31 mouse cellular contexts compared by ENCODE assay signal in genomic region chr5:104244261-104244660, GRCm38 (mm10). TPM values are rescaled to one million over a fixed set of nuclear protein-coding genes. Genes with fewer than 3 reads are reported as not detected.
"Had no signal": no experiment of that assay in that cellular context is flagged by ENCODE, and none has a peak within 500 bp of the region (broad histone marks: within the 10 kb centered on the region; RNA-seq: fewer than 3 reads in every experiment).

No protein-coding gene starts in this region.

- H3K4me2 ChIP-seq: embryonic facial prominence, embryonic 12.5 days; embryonic facial prominence, embryonic 13.5 days; embryonic facial prominence, embryonic 15.5 days; forebrain, embryonic 12.5 days; forebrain, embryonic 13.5 days; forebrain, embryonic 15.5 days had no signal

- DNase-seq: cerebellum, adult 2 months; cerebellum, adult 8-10 months; cerebellum, adult 9-10 months; cerebellum, adult 9-11 months; cerebellum, postnatal 10 days; cerebellum, postnatal 14 days; cerebellum, postnatal 25 days; cerebellum, postnatal 36 days; embryo, embryonic 11 days; forebrain, postnatal 0 days; gastrocnemius, adult 2 months; gastrocnemius, postnatal 10 days; gastrocnemius, postnatal 14 days; gastrocnemius, postnatal 25 days; gastrocnemius, postnatal 36 days; heart, adult 11 months; heart, adult 18-20 months; heart, adult 2 months had no signal

- H3K4me1 ChIP-seq: embryonic facial prominence, embryonic 10.5 days; embryonic facial prominence, embryonic 12.5 days; embryonic facial prominence, embryonic 13.5 days; embryonic facial prominence, embryonic 15.5 days; forebrain, embryonic 10.5 days; forebrain, embryonic 12.5 days; forebrain, embryonic 13.5 days; forebrain, embryonic 15.5 days had no signal

- H3K9ac ChIP-seq: embryonic facial prominence, embryonic 12.5 days; embryonic facial prominence, embryonic 13.5 days; embryonic facial prominence, embryonic 15.5 days; forebrain, embryonic 12.5 days; forebrain, embryonic 13.5 days; forebrain, embryonic 15.5 days; forebrain, postnatal 0 days had no signal

- H3K9me3 ChIP-seq: embryonic facial prominence, embryonic 10.5 days; embryonic facial prominence, embryonic 12.5 days; embryonic facial prominence, embryonic 13.5 days; embryonic facial prominence, embryonic 15.5 days; forebrain, embryonic 10.5 days; forebrain, embryonic 12.5 days; forebrain, embryonic 13.5 days; forebrain, embryonic 15.5 days had no signal

- H3K4me3 ChIP-seq: embryonic facial prominence, embryonic 10.5 days; embryonic facial prominence, embryonic 12.5 days; embryonic facial prominence, embryonic 13.5 days; embryonic facial prominence, embryonic 15.5 days; erythroblast, embryonic 14.5 days; forebrain, embryonic 10.5 days; forebrain, embryonic 12.5 days; forebrain, embryonic 13.5 days; forebrain, embryonic 15.5 days; gastrocnemius, adult 2 months; heart, adult 2 months had no signal

- H3K27me3 ChIP-seq: embryonic facial prominence, embryonic 12.5 days; embryonic facial prominence, embryonic 13.5 days; embryonic facial prominence, embryonic 15.5 days; forebrain, embryonic 12.5 days; forebrain, embryonic 13.5 days; forebrain, embryonic 15.5 days had no signal

- ATAC-seq: forebrain, embryonic 13.5 days; forebrain, embryonic 14.5 days; forebrain, embryonic 15.5 days; forebrain, embryonic 16.5 days; forebrain, postnatal 0 days had no signal

- H3K36me3 ChIP-seq: embryonic facial prominence, embryonic 10.5 days; embryonic facial prominence, embryonic 12.5 days; embryonic facial prominence, embryonic 13.5 days; embryonic facial prominence, embryonic 15.5 days; forebrain, embryonic 10.5 days; forebrain, embryonic 12.5 days; forebrain, embryonic 15.5 days had no signal

- H3K27ac ChIP-seq: embryonic facial prominence, embryonic 10.5 days; embryonic facial prominence, embryonic 12.5 days; embryonic facial prominence, embryonic 13.5 days; embryonic facial prominence, embryonic 15.5 days; forebrain, embryonic 10.5 days; forebrain, embryonic 12.5 days; forebrain, embryonic 13.5 days; forebrain, embryonic 15.5 days; gastrocnemius, adult 2 months; heart, adult 2 months had no signal

RNA-seq across cellular contexts. Expression of gene Dmp1, which starts 41.8 kb away (rescaled TPM):
- polyA plus RNA-seq: erythroblast, embryonic 14.5 days; gonadal fat pad, adult 2 months; heart, adult 2 months had no signal

RNA-seq across cellular contexts. Expression of gene Ibsp, which starts 54.7 kb away (rescaled TPM):
- polyA plus RNA-seq: erythroblast, embryonic 14.5 days; forebrain, embryonic 10.5 days; forebrain, embryonic 11.5 days; forebrain, embryonic 12.5 days; gonadal fat pad, adult 2 months had no signal
